Mouse (Mus musculus): ENCODE measurements around the gene Defb42. TPM values are rescaled to one million over a fixed set of nuclear protein-coding genes. Genes with fewer than 3 reads are reported as not detected.
A peak's percentile ranks its signal among the peaks of the same experiment; 100 is the strongest.

Defb42 gene
- total RNA-seq (2015; ENCODE audit: low replicate concordance) (not detected in 2 replicates), total RNA-seq (2017; ENCODE audit: low replicate concordance) (not detected in 2 replicates)

DNA sequence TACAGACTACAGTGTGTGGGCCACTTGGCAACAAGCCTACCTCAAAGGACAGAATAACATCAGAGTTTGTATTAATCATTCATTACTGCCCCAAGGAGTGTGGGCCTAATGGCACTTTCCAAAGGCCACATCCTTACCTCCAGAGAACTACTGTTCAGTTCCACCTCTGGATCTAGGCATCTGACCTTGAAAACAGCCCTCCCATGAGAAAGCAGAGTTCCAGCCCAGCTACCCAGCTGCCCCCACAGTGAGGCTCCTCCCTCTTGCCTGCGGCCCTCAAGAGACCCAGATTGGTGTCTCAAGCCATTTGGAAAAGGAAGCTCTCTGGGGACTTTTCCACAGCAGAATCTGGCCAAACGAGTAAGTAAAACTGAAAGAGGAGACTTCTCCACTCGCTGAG, at the start of gene Defb42:
Gene Defb42 (plus strand): TSS at position 301 of the 400 bp plus-strand sequence.
- ATAC-seq (replicated peaks; ENCODE audit: low FRiP score, poor library complexity, severe bottlenecking) = no peak

GRCm38 (mm10) chr14:62997777-62998176, 49.0 kb upstream of the Defb42 start, which contains the start of gene Defb47:
Gene Defb47 (plus strand): TSS chr14:62998077.
- ATAC-seq (replicated peaks; ENCODE audit: low FRiP score, poor library complexity, severe bottlenecking) = no peak

- ATAC-seq (replicated peaks; ENCODE audit: low FRiP score, poor library complexity, severe bottlenecking) = no peak
Measured at GRCm38 (mm10) chr14:62998977-62999376, 47.8 kb upstream of the Defb42 start.

DNA sequence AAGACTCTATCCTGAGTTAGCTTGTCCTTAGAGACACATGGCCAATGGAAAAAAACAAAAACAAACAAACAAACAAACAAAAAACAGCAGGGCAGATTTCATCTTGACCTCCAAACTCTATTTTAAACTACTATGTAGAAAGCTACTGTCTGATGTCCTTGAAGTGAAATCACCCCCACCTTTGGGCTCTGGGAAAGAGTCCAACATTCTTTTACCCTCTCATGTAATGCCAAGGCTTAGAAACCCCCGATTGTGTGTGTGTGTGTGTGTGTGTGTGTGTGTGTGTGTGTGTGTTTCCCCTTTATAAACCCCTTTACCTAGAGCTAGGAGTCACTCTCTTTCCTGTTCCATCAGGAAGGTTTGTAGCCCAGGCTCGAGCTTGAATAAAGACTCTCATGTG, 44.2 kb upstream of the Defb42 start:
- no peak for ATAC-seq (replicated peaks; ENCODE audit: low FRiP score, poor library complexity, severe bottlenecking)

DNA sequence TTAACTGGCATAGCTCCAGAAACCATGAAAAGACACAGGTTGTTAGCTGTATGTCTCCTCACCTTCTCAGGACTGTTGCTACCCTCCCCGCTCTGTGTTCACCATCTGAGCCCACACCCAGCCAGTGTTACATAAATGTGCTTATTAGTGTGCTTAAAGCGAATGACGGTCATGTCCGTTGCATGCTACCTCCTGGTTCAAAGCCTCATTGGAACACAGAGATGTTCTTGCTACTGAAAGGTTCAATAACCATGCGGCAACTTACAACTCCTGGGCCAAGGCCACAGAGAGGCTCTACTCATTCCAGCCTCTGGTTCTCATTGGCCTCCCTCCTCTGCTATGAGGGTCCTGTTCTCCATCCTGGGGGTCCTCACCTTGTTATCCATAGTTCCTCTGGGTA, 35.3 kb upstream of the Defb42 start, which contains the start of gene Defb43:
Gene Defb43 (plus strand): TSS at position 301 of the 400 bp plus-strand sequence.
- no peak for ATAC-seq (replicated peaks; ENCODE audit: low FRiP score, poor library complexity, severe bottlenecking)

- ATAC-seq (replicated peaks; ENCODE audit: low FRiP score, poor library complexity, severe bottlenecking) = no peak
Measured at GRCm38 (mm10) chr14:63013082-63013481, 33.7 kb upstream of the Defb42 start.

DNA sequence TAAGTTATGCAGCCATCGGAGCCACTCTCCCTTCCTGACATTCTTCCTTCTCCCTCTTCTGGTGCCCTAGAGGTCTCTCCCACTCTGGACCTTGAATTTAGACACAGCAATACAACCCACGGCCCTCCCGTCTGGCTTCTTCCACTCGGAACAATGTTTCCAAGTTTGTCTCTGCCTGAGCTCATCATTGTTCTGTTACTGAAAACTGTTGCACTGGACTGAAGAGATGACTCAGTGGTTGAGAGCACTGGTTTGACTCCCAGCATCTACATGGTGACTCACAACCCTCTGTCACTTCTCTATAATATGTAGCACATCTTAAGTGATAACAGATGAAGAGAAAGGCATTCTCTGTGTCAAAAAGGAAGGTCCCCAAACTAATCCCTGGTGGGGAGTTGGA, 32.1 kb upstream of the Defb42 start:
- ATAC-seq (replicated peaks; ENCODE audit: low FRiP score, poor library complexity, severe bottlenecking) = no peak

GRCm38 (mm10) chr14:63020524-63021156, 26.2 kb upstream of the Defb42 start:
- no peak for ATAC-seq (replicated peaks; ENCODE audit: low FRiP score, poor library complexity, severe bottlenecking)

DNA sequence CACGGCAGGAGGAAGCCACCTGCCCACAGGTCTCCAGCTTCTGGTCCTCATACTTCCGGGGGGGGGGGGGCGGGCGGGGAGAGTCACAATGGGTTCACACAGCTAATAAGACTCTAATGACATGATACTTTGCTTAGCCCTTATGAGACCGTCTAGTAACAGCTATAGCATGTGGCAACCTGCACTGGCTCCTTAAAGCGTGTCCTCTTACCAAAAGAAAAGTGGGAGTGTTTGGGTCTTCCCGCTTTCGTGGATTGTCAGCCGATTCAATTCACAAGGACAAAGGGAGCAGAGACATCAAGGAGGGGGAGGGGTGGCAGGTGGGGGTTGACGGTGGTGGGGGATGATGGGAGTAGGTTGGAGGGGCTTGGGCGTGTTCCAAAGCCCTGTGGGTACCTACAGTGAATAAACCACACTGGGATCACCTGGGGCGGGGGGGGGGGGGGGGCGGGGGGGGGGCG, 3.1 kb downstream of the Defb42 start, which contains the start of gene Defb30:
Gene Defb30 (minus strand): TSS at position 51 of the 461 bp plus-strand sequence.
- no peak for ATAC-seq (replicated peaks; ENCODE audit: low FRiP score, poor library complexity, severe bottlenecking)

- peak; percentile 87 for ATAC-seq (replicated peaks; ENCODE audit: low FRiP score, poor library complexity, severe bottlenecking)
Measured at GRCm38 (mm10) chr14:63050769-63051168, 4.0 kb downstream of the Defb42 start.

- ATAC-seq (replicated peaks; ENCODE audit: low FRiP score, poor library complexity, severe bottlenecking) = no peak
Measured at GRCm38 (mm10) chr14:63054729-63055128, 7.9 kb downstream of the Defb42 start.

DNA sequence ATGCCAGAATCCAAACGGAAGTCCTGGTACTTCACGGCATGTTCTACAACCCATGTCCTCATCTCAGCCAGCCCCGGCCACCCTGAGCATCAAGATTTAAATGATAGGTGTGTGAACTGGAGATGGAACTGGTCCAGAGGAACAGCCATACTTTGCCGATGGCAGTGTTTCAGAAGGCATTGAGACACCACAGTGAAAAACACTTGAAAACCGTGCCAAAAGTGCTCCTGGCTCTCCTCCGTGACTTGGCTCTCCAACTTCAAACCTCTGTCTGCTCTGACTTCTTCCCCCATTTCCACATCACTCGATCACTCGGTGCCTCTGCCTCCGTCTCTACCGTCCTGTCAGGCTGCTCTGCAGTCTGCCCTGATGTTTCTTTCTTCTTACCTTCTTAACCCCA, 13.6 kb downstream of the Defb42 start:
- ATAC-seq (replicated peaks; ENCODE audit: low FRiP score, poor library complexity, severe bottlenecking) = no peak

DNA sequence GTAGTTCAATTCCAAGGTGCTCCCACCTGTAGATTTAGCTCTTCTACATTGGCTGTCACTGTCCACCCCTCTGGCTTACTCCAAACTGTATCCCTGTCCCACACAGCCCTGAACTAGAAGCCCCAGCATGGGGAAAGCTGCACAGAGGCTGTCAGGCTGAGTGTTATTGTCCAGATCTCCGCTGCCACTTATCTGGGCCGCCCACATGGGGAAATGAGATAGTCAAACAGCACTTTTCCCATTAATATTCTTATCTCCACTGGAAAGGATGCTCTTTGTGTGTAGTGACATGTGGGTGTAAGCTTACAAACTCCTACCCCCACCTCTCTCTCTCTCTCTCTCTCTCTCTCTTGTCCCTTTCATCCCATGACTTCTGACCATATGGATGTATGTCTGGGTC, 15.4 kb downstream of the Defb42 start:
- peak; percentile 58 for ATAC-seq (replicated peaks; ENCODE audit: low FRiP score, poor library complexity, severe bottlenecking)

- no peak for ATAC-seq (replicated peaks; ENCODE audit: low FRiP score, poor library complexity, severe bottlenecking)
Measured at GRCm38 (mm10) chr14:63065391-63065790, 18.6 kb downstream of the Defb42 start.

DNA sequence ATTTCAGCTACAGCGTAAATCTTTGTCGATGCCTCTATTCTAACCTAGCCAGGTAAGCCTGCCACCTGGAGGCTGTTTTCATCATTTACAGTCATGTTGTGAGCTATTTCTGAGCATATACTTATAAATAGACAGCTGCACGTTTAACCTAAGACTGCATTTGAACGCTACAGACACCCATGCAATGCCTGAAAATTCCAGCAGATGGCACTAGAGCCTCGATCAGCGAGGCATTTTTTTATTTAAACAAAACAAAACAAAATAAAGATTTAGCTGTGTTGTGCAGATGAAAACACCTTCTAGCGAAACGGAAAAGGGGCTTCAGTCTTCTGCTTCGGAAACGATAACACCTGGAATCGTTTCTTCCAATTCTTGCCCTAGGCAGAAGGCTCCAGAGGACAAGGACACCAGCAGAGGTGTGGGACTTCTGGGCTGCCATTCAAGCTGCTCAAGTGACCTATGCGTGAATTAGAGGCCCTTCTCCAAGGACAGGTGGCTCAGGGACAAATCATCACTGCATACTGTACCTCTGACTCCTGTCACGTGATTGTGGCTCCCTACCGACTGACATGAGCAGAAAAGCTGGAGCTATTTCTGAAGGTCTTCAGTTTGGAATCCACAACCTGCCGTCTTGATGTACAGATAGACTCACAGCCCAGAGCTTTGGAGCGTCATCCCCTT, 20.0 kb downstream of the Defb42 start:
- ATAC-seq (replicated peaks; ENCODE audit: low FRiP score, poor library complexity, severe bottlenecking) = peak; percentile 62; the same call in 1 of the 2 replicates

GRCm38 (mm10) chr14:63067708-63068107, 20.9 kb downstream of the Defb42 start:
- no peak for ATAC-seq (replicated peaks; ENCODE audit: low FRiP score, poor library complexity, severe bottlenecking)

Other genes starting within 250 kb of the Defb42 start
- 4.8 and 7.9 TPM in 2 replicates for gene Wdfy2, start 209.3 kb upstream of the Defb42 start, total RNA-seq (2015; ENCODE audit: low replicate concordance)
- 4.7 and 8.0 TPM in 2 replicates for gene Wdfy2, start 209.3 kb upstream of the Defb42 start, total RNA-seq (2017; ENCODE audit: low replicate concordance)
- not detected in 2 replicates for gene Defb48, start 62.5 kb upstream of the Defb42 start, total RNA-seq (2015; ENCODE audit: low replicate concordance)
- not detected in 2 replicates for gene Defb48, start 62.5 kb upstream of the Defb42 start, total RNA-seq (2017; ENCODE audit: low replicate concordance)
- not detected in 2 replicates for gene Defb47, start 48.9 kb upstream of the Defb42 start, total RNA-seq (2015; ENCODE audit: low replicate concordance)
- gene Defb47, start 48.9 kb upstream of the Defb42 start, total RNA-seq (2017; ENCODE audit: low replicate concordance) = not detected in 2 replicates
- not detected in 2 replicates for gene Defb43, start 35.2 kb upstream of the Defb42 start, total RNA-seq (2015; ENCODE audit: low replicate concordance)
- gene Defb43, start 35.2 kb upstream of the Defb42 start, total RNA-seq (2017; ENCODE audit: low replicate concordance) = not detected in 2 replicates
- gene Defb30, start 3.0 kb downstream of the Defb42 start, total RNA-seq (2015; ENCODE audit: low replicate concordance) = not detected in 2 replicates
- not detected in 2 replicates for gene Defb30, start 3.0 kb downstream of the Defb42 start, total RNA-seq (2017; ENCODE audit: low replicate concordance)

All from erythroblast, adult 5-6 weeks (primary cell).